Comparison of ENCODE assay signal across 8 mouse cellular contexts in genomic region chr10:93471415-93471814, GRCm38 (mm10). TPM values are rescaled to one million over a fixed set of nuclear protein-coding genes. Genes with fewer than 3 reads are reported as not detected.
DNase-seq lines count a peak whose midpoint lies in the region; ATAC-seq and TF ChIP-seq lines count a peak whose summit lies in the region.

No protein-coding gene starts in this region.

- peaks cover 3% of the 10 kb centered on the region; the same call in 1 of the 2 replicates for H3K4me1 ChIP-seq in G1E (ENCODE audit: insufficient read depth, low read depth, low read length)
- no peaks in the 10 kb centered on the region for H3K4me1 ChIP-seq in forebrain, embryonic 13.5 days

- peak; percentile 40 for DNase-seq in G1E (ENCODE audit: low spot score)
- peak; percentile 78 for DNase-seq in c-Kit-positive CD71-negative TER-119-negative erythroid progenitor cells, embryonic 14.5 days (ENCODE audit: low read depth)
- DNase-seq in heart, postnatal 36 days: peak; percentile 89 to 91
- peak; percentile 90 to 93 for DNase-seq in layer of hippocampus, postnatal 10 days (ENCODE audit: low spot score in 2 of 2)
- peak; percentile 87 for DNase-seq in lung, postnatal 25 days (ENCODE audit: low spot score)
- DNase-seq in right cerebral cortex, adult 2 months (ENCODE audit: low spot score in 2 of 2): peak; percentile 80 to 95
- peak; percentile 56 for DNase-seq in urinary bladder, adult 2 months (ENCODE audit: low spot score)

- TF ChIP-seq CTCF in G1E (IDR thresholded peaks at IDR 0.05; ENCODE audit: low read depth, low read length): peak; percentile 74

- H3K4me2 ChIP-seq in forebrain, embryonic 13.5 days: no peak overlapping the region

- no peaks in the 10 kb centered on the region for H3K27me3 ChIP-seq in G1E (ENCODE audit: insufficient read depth, low read length)
- no peaks in the 10 kb centered on the region for H3K27me3 ChIP-seq in forebrain, embryonic 13.5 days

- no peak overlapping the region for H3K9ac ChIP-seq in forebrain, embryonic 13.5 days

- H3K9me3 ChIP-seq in G1E (replicated peaks): no peaks in the 10 kb centered on the region
- H3K9me3 ChIP-seq in forebrain, embryonic 13.5 days (replicated peaks): no peaks in the 10 kb centered on the region

- intact Hi-C loops in heart, postnatal 36 days (cut with DNase I): loop anchor here (1.0 to 10.0 kb wide), 4 partner anchors 46 to 427 kb away; partner anchors contain the start of gene Cdk17

- peak; percentile 49; the same call in 1 of the 2 replicates for ATAC-seq in G1E (ENCODE audit: extremely low read depth, insufficient number of reproducible peaks, low FRiP score, poor library complexity, severe bottlenecking)
- ATAC-seq in forebrain, embryonic 13.5 days: peak; percentile 69

- no peak overlapping the region for H3K4me3 ChIP-seq in G1E (ENCODE audit: low read depth, low read length)
- H3K4me3 ChIP-seq in forebrain, embryonic 13.5 days: no peak overlapping the region

- peaks cover 88% of the 10 kb centered on the region for H3K36me3 ChIP-seq in G1E (replicated peaks)
- peaks cover 76% of the 10 kb centered on the region for H3K36me3 ChIP-seq in forebrain, embryonic 13.5 days (ENCODE audit: poor library complexity, severe bottlenecking)

- no peak overlapping the region for H3K27ac ChIP-seq in forebrain, embryonic 13.5 days

- 42% methylated on average over 11 of the region's 11 CpGs for WGBS in forebrain, embryonic 13.5 days

RNA-seq across cellular contexts. Expression of gene Hal, which starts 17.2 kb away (rescaled TPM):
- not detected in 2 replicates for total RNA-seq in G1E (2014; fragmentation: Nextera tagmentation)
- total RNA-seq in G1E (2017): 0.06 and 0.11 TPM in 2 replicates
- polyA plus RNA-seq in G1E (2012): not detected in 2 replicates
- not detected in 2 replicates for polyA plus RNA-seq in forebrain, embryonic 13.5 days (2015; fragmentation: Nextera tagmentation; extraction: Ambion mirVana)
- total RNA-seq in heart, postnatal 36 days (2021): under 1 TPM; 0.14 to 0.41 TPM
- under 1 TPM; 0.27 to 0.40 TPM for total RNA-seq in layer of hippocampus, postnatal 10 days (2021)
- polyA plus RNA-seq in urinary bladder, adult 2 months (2012; rRNA removed): 0.08 and 0.10 TPM in 2 replicates

RNA-seq across cellular contexts. Expression of gene Lta4h, which starts 18.2 kb away (rescaled TPM):
- 57.5 and 90.6 TPM in 2 replicates for total RNA-seq in G1E (2014; fragmentation: Nextera tagmentation)
- total RNA-seq in G1E (2017): 75.6 and 81.1 TPM in 2 replicates
- 144 and 180 TPM in 2 replicates for polyA plus RNA-seq in G1E (2012)
- 110 and 116 TPM in 2 replicates for polyA plus RNA-seq in forebrain, embryonic 13.5 days (2015; fragmentation: Nextera tagmentation; extraction: Ambion mirVana)
- total RNA-seq in heart, postnatal 36 days (2021): 10 to 100 TPM; 33.6 to 34.8 TPM
- total RNA-seq in layer of hippocampus, postnatal 10 days (2021): 10 to 100 TPM; 60.9 to 67.9 TPM
- polyA plus RNA-seq in urinary bladder, adult 2 months (2012; rRNA removed): 78.4 and 82.2 TPM in 2 replicates

Comparison
In these comparisons a context has a peak if more than half of its experiments do, and no peak if none do; other contexts are left out.
1. DNase-seq: peak in every context shown above with its lines; median percentile 92 in layer of hippocampus, postnatal 10 days; 90 in heart, postnatal 36 days; 88 in right cerebral cortex, adult 2 months; 87 in lung, postnatal 25 days; 78 in c-Kit-positive CD71-negative TER-119-negative erythroid progenitor cells, embryonic 14.5 days; 56 in urinary bladder, adult 2 months; 40 in G1E.